Mouse (Mus musculus) thymus, adult 2 months (tissue): Measurements from ENCODE around the gene Kpna3. TPM values are rescaled to one million over a fixed set of nuclear protein-coding genes. Genes with fewer than 3 reads are reported as not detected.

Experiments used
- DNase-seq: peaks from one replicate; pipeline ENCODE4 v3.0.0; 2021
- H3K27ac ChIP-seq: fragments of 200-500 bp; 2 replicates; pipeline ENCODE4 v1.5.1; 2012; ENCODE audit warnings: low read length, control low read depth; ENCODE audit not compliant: control insufficient read depth, insufficient read depth
- H3K27me3 ChIP-seq: fragments of 200-500 bp; 2 replicates; pipeline ENCODE4 v1.6.1; 2012; ENCODE audit warnings: mild to moderate bottlenecking, low read length, moderate library complexity, mixed read lengths; ENCODE audit not compliant: control insufficient read depth, insufficient read depth
- H3K36me3 ChIP-seq: fragments of 200-500 bp; 2 replicates; pipeline ENCODE4 v1.6.1; 2012; ENCODE audit warnings: mild to moderate bottlenecking, low read length, moderate library complexity; ENCODE audit not compliant: control insufficient read depth, insufficient read depth
- H3K4me1 ChIP-seq: fragments of 200-500 bp; replicated peaks from 2 replicates; pipeline ENCODE4 v1.6.1; 2012; ENCODE audit warnings: low read length; ENCODE audit not compliant: control insufficient read depth, insufficient read depth
- H3K4me3 ChIP-seq: fragments of 200-500 bp; 2 replicates; pipeline ENCODE4 v1.5.1; 2012; ENCODE audit warnings: mild to moderate bottlenecking, low read length, control low read depth, moderate library complexity; ENCODE audit not compliant: control insufficient read depth, insufficient read depth
- CTCF ChIP-seq: fragments of 200-500 bp; IDR thresholded peaks from 2 replicates; pipeline ENCODE4 v1.5.1; 2012; ENCODE audit warnings: mild to moderate bottlenecking, control low read depth, low read length, moderate library complexity, borderline replicate concordance; ENCODE audit not compliant: control insufficient read depth, poor library complexity, insufficient read depth; ENCODE audit errors: extremely low read depth
- POLR2A ChIP-seq: fragments of 200-500 bp; IDR thresholded peaks from 2 replicates; pipeline ENCODE4 v1.6.1; 2012; ENCODE audit warnings: mild to moderate bottlenecking, low read length, control low read depth, moderate library complexity; ENCODE audit not compliant: control insufficient read depth, poor library complexity, insufficient read depth; ENCODE audit errors: extremely low read depth
- WGBS: fragments of 180-500 bp; shearing (Covaris S2); methylation state at CpG from one replicate; pipeline ENCODE4 v1.1.7; 2018; 5-methylcytosine and 5-hydroxymethylcytosine counted together
- polyA plus RNA-seq: library from polyadenylated mRNA; depleted of rRNA; stranded (reverse); fragments of >200 nt; gene quantifications from 2 replicates; pipeline ENCODE4 v1.2.3, GENCODE M21; 2012

The Kpna3 gene
- polyA plus RNA-seq, 1 experiment, result 14.4 TPM

- Histone ChIP-seq H3K27me3 (no peaks in the 10 kb centered on the region), H3K4me1 (peaks cover 5% of the 10 kb centered on the region; the same call in 1 of the 2 replicates), H3K4me3 (no peak overlapping the region), H3K36me3 (no peaks in the 10 kb centered on the region), H3K27ac (no peak overlapping the region)
- TF ChIP-seq POLR2A (no peak), CTCF (no peak)
- DNase-seq, result no peak
- 98% methylated on average over 2 of the region's 2 CpGs for WGBS
These were observed 14.5 kb downstream of the Kpna3 start for GRCm38 (mm10) chr14:61425080-61425665.

DNA sequence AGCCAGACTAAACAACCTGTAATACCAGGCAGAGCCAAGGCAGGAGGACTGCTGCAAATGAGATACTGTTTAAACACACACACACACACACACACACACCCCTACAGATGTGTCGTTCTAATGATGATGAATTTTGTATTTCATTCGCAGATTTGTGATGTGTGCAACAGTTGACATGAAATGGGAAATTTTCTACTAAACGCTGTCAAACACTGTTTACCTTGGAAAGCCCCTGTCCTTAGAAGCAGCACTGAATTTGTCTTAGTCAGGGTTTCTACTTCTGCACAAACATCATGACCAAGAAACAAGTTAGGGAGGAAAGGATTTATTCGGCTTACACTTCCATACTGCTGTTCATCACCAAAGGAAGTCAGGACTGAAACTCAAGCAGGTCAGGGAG lies 24.0 kb downstream of the Kpna3 start:
- Histone ChIP-seq H3K4me3 (no peak overlapping the region), H3K27ac (no peak overlapping the region), H3K4me1 (no peaks in the 10 kb centered on the region), H3K27me3 (no peaks in the 10 kb centered on the region), H3K36me3 (no peaks in the 10 kb centered on the region)
- no peak for DNase-seq
- 95% methylated on average over 4 of the region's 4 CpGs for WGBS
- TF ChIP-seq POLR2A, result no peak
- TF ChIP-seq CTCF, result no peak

DNA sequence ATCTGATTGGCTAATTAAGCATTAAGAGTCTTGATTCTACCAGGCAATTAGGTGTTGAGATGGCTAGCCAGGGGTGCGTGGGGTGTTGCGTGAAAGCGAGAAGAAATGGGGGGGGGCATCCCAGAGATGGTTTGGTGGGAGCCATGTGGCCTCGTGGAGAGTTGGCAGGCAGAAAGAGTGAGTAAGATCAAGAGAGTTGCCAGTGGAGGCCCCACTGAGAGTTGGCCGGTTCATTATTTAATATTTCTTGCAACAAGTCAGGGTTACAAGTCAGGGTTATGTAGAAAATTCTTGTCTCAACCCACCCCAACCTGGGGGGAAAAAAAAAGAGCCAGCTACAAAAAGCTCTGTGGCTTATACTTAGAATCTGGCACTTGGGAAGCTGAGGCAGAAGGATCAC lies 24.4 kb downstream of the Kpna3 start:
- 93% methylated on average over 5 of the region's 5 CpGs for WGBS
- H3K27me3 ChIP-seq, result no peaks in the 10 kb centered on the region
- no peak overlapping the region for H3K27ac ChIP-seq
- no peak for TF ChIP-seq POLR2A
- TF ChIP-seq CTCF, result no peak
- no peaks in the 10 kb centered on the region for H3K36me3 ChIP-seq
- no peaks in the 10 kb centered on the region for H3K4me1 ChIP-seq
- no peak for DNase-seq
- no peak overlapping the region for H3K4me3 ChIP-seq

DNA sequence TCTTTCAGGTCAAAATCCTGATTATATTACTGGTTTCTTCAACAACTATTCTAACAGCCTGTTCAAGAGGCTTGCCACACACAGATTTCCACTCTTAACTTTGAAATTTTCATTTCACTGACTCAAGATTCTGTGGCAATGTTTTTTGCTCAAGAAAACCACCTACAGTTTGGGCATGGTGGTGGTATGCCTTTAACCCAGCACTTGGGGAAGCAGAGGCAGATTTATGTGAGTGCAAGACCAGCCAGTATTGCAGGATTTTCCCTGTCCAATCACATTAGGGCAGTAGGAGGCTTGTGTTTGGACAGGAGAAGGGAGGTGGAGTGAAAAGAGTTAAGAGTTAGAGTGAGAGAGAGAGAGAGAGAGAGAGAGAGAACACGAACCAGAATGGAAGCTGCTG lies 24.9 kb downstream of the Kpna3 start:
- WGBS, result 80% methylated on average over 1 of the region's 1 CpGs
- H3K4me3 ChIP-seq, result no peak overlapping the region
- H3K4me1 ChIP-seq, result peaks cover 3% of the 10 kb centered on the region; the same call in 1 of the 2 replicates
- H3K27ac ChIP-seq, result no peak overlapping the region
- TF ChIP-seq POLR2A (no peak), CTCF (no peak)
- H3K27me3 ChIP-seq, result no peaks in the 10 kb centered on the region
- H3K36me3 ChIP-seq, result no peaks in the 10 kb centered on the region
- no peak for DNase-seq

- DNase-seq, result no peak
- Histone ChIP-seq H3K27ac (no peak overlapping the region), H3K36me3 (no peaks in the 10 kb centered on the region), H3K4me3 (no peak overlapping the region), H3K4me1 (peaks cover 3% of the 10 kb centered on the region; the same call in 1 of the 2 replicates), H3K27me3 (no peaks in the 10 kb centered on the region)
- 94% methylated on average over 5 of the region's 5 CpGs for WGBS
- TF ChIP-seq POLR2A (no peak), CTCF (no peak)
These were observed 25.5 kb downstream of the Kpna3 start for GRCm38 (mm10) chr14:61414199-61414598.

GRCm38 (mm10) chr14:61413686-61414085 lies 26.0 kb downstream of the Kpna3 start:
- no peak overlapping the region for H3K27ac ChIP-seq
- H3K36me3 ChIP-seq, result no peaks in the 10 kb centered on the region
- TF ChIP-seq CTCF (no peak), POLR2A (no peak)
- WGBS, result 85% methylated on average over 3 of the region's 3 CpGs
- DNase-seq, result no peak
- H3K4me1 ChIP-seq, result peaks cover 3% of the 10 kb centered on the region; the same call in 1 of the 2 replicates
- no peaks in the 10 kb centered on the region for H3K27me3 ChIP-seq
- H3K4me3 ChIP-seq, result no peak overlapping the region

GRCm38 (mm10) chr14:61410020-61410419 lies 29.7 kb downstream of the Kpna3 start:
- WGBS, result 35% methylated on average over 2 of the region's 2 CpGs
- H3K36me3 ChIP-seq, result no peaks in the 10 kb centered on the region
- no peak overlapping the region for H3K27ac ChIP-seq
- DNase-seq, result no peak
- peaks cover 3% of the 10 kb centered on the region; the same call in 1 of the 2 replicates for H3K4me1 ChIP-seq
- no peaks in the 10 kb centered on the region for H3K27me3 ChIP-seq
- H3K4me3 ChIP-seq, result no peak overlapping the region
- TF ChIP-seq POLR2A (no peak), CTCF (no peak)
